Mouse (Mus musculus): ENCODE measurements around the gene Ugt1a10. TPM values are rescaled to one million over a fixed set of nuclear protein-coding genes. Genes with fewer than 3 reads are reported as not detected.
"Not testable (repeated sequence)": the region's sequence is repeated elsewhere in the genome, so short reads cannot be mapped to it uniquely, and the experiment has no call there.

Ugt1a10 gene
- total RNA-seq, 2 experiments from 2014 or later, result not detected

DNA sequence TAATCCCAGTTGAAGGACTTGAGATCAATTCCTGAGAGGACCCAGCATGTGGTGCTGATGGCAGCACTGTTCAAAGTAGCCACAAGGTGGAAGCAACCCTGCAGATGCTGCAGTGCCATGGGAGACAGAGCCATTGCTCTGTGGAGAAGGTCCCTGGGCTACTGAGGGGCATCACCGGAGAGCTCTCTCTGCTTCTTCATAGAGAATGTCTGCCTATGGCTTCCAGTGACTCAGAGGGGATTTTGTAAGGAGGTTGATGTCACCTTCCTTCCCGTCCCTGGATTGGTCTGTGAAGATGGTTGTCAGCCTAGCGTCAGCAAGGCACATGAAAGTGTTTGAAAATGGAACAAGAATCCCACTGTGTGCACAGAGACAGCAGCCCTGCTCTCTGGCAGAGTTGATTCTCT is 39.1 kb downstream of the Ugt1a10 start:
- intact Hi-C loops (cut with DNase I); DNase-seq: not testable (repeated sequence)

DNA sequence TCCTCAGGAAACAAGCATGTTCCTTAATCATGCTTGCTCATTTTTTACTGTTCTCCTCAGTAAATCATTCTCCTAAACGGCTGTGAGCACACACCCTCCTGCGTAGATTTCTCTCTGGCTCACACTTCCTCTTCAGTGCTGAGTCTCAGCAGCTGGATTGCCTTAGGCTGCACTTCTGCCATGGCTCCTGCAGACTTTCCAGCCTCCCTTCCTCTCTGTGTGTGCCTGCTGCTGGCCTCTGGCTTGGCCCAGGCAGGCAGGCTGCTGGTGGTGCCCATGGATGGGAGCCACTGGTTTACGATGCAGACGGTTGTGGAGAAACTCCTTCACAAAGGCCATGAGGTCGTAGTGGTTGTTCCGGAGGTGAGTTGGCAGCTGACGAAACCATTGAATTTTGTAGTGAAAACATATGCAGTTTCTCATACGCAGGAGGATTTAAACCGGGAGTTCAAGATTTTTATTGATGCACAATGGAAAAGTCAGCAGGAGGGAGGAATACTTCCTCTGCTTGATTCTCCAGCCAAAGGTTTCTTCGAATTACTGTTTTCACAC is 39.8 kb downstream of the Ugt1a10 start, which contains the start of gene Ugt1a7c:
Gene Ugt1a7c (plus strand): TSS at position 122 of the 552 bp plus-strand sequence.
- intact Hi-C loops (cut with DNase I), result no loop called here
- DNase-seq, result peak in 1 of 2 experiments; percentile 7

DNA sequence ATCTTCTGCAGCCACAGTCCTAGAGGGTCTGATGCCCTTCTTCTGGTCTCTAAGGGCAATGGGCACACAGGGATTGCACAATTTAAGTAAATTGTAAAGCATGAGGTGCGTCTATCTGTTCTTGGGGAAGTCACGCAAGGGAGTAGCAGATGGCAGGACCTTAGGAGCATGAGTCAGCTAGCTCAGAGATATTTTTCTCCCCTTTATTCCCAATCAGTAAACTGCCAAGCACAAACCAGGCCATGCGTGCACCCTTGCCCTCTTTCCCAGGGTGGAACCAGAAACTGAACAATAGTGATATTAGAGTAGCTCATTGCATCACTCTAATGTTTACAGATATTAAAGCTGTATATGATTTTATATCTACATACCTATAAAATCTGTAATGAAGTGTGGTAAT is 43.4 kb downstream of the Ugt1a10 start:
- DNase-seq; intact Hi-C loops (cut with DNase I): not testable (repeated sequence)

DNA sequence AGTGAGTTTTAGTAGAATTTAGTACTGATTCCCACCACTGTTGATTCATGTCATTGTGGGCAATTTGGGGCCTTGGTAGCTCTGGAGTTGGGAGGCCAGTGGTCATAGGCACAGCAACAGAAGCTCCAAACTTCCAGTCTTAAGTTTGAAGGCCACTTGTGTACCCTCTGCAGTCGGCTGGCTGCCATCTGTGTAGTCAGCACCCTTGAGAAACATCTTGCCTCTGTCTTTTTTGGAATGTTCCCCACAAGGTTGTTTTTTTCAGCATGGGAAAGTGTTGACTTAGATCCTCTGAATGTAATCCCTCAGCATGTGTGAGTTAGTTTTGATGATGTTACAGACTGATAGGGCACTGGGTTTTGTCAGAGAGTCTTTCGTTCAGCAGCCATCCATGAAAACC is 44.5 kb downstream of the Ugt1a10 start:
- DNase-seq; intact Hi-C loops (cut with DNase I): not testable (repeated sequence)

DNA sequence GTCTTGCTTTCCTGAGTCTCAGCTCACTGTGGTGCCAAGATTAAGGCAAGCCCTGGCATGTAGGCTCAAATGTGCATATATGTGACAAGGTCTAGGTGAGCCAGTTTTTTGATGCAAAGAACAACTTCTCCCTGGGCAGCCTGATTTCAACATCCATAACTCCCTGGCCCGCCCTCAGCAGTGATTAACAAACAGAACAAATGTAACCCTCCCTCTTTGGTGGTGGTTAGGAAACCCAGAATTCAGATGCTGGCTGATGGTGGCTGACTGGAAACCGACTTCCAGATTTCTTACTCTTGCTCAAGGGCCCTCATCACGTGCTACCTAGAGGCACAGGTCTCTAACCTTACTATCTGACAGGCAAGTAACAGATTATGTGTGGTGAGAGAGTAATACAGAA is 47.8 kb downstream of the Ugt1a10 start, which contains the start of gene Ugt1a6b:
Gene Ugt1a6b (plus strand): TSS at position 234 of the 400 bp plus-strand sequence.
- DNase-seq; intact Hi-C loops (cut with DNase I): not testable (repeated sequence)

DNA sequence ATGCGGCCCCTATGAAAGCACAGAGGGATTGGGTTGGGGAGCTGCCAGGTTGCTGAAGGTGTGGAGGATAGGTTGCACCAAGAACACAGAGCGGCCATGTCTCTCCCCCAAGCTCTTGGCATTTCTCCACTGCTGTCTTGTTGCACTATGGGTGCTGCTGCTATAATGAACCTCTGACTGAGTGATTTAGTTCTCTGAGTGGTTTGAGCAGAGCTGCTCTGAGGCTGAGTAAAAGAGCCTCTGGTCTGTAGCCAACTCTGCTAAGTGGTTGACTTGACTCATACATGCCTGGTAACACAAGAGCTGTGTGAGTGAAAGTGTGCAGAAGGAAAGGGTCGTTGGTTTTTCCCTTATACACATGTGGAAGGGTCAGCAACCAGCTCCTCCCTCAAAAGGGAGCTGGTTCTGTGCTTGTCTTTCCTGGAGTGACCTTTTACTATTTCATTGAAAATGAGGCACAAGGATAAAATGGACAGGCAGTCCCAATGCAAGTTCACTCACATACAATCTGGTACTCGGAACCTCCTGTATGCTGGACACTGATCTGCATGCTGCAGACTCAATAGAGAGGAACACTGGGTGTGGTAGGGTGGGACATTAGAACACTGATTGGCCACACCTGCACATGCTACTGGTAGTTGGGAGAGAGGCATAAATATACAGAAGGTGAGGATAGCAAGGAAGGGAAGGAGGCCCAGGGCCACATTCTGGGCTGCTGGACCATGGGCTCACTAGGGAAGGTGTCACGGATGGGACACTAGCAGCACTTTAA is 48.7 kb downstream of the Ugt1a10 start:
- intact Hi-C loops (cut with DNase I); DNase-seq: not testable (repeated sequence)

DNA sequence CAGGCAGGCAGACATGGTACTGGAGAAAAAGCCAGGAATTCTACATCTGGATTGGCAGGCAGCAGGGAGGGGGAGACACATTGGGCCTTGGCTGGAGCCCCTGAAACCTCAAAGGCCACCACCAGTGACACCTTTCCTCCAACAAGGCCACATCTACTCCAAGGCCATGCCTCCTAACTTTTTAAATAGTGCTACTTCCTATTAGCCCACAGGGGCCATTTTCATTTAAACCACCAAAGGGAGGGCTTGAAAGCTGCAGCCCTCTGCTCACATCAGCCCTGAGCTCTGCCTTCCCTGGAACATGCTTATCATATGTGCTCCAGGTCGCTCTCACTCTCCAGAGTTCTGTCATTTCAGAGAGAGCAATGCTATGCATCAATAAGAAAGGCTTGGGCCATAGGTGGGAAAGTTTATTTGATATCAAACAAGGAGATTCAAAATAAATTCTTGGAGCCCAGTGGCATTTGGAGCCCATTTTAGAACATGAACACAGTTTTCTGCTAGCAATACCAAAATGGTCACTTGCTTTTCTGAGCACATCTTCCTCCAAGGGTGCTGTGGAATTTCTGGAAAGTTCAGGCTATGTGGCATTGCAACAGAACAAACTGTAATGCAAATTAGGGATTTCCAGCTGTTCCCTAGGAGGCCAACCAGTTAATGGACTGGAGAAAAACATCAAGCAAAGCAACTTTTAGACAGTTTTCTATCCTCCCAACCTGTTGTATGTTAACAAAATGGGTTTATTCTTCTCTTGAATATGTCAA is 49.7 kb downstream of the Ugt1a10 start:
- intact Hi-C loops (cut with DNase I), result no loop called here
- DNase-seq, result no peak

DNA sequence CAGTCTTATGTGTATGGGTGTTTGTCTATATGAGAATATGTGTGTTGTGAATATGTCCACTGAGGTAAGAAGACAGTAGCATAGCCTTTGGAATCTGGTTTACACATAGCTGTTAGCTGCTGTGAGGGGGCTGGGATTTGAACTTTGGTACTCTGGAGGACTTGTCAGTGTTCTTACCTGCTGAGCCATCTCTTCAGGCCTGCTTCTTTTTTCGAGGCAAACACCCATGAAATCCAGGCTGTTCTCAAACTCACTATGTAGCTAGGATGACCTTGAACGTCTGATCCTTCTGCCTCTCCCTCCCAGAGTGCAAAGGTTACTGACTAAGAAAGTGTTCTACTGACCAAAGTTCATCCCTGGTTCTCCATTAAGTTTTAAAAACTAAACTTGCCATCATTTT is 50.5 kb downstream of the Ugt1a10 start:
- intact Hi-C loops (cut with DNase I), result no loop called here
- DNase-seq, result no peak

DNA sequence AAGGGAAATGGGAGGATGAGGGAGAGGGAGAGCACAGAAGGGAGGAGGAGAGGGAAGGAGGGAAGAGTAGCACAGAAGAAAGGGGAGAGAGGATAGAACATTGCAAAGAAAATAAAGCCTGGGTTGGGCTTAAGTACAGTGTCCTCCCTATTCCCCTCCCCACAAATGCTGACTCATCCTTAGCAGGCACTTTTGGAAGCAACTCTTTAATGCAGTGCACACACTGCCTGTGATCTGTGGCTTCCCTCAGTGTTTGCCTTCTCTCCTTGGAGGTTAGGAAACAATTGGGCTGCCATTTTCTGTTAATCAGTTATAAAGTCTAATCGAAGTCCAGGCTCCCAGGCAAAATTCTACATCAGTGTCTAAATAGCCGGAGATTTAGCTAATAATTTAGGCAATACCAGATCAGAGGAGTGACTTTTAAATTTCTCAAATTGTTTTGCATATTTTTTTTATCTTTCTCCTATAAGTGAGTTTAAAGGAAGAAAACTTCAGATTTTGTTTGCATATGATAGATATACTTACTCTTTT is 53.9 kb downstream of the Ugt1a10 start:
- intact Hi-C loops (cut with DNase I); DNase-seq: not testable (repeated sequence)

DNA sequence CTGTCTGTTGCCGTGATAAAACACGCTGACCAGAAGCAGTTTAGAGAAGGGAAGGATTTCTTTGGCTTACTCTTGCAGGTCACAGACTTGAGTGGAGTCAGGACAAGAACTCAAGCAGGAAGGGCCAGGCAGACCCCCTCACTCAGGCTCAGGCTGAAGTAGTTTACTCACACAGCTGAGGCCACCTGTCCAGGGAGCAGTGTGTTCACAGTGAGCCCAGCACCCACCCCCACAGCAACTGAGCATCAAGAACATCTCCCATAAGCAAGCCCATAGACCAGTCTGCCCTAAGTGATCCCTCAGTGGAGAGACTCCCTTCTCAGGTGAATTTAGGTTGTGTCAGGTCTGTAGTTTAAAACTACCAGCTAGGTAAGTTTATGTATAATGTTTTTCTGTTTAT is 54.4 kb downstream of the Ugt1a10 start:
- intact Hi-C loops (cut with DNase I); DNase-seq: not testable (repeated sequence)

DNA sequence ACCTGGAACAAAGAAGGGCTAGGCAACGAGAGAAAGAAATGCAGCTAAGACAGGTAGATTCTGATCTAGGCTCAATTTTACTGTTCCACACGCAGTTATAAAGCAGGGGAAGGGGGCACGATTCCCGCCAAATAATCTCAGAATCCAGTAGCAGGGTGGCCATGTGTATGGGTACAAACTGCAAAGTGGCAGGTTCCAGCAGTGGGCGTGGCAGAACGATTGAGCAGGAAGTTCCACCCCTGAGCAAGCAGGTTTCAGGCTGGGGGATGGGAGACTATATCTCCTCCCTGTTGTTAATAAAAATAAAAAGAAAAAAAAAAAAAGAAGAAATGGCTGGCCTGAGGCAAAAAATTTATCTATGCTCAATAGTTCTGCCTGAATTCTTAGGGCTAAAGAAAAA is 57.6 kb downstream of the Ugt1a10 start:
- intact Hi-C loops (cut with DNase I), result not testable (repeated sequence)

DNA sequence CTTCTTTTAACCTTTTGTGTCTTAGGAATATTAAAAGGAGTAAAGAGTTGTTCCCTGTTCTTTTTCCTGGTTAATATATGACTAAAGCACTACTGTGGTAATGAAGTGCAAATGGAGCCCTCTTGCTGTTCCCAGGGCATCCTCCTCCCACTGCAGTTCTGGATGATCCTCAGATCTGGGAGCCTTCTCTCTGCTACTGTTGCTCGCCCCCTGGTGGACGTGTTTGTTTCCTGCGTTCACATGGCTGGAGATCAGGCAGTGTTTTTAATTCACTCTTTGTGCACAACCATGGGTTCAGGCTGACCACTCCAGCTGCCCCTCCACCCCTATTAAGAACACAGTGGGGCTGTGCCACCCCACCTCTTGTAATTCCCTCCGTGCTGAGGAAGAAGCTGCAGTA is 65.4 kb downstream of the Ugt1a10 start:
- intact Hi-C loops (cut with DNase I); DNase-seq: not testable (repeated sequence)

More for the DNA sequence above, 57.6 kb downstream of the Ugt1a10 start:
- not testable (repeated sequence) for DNase-seq

DNA sequence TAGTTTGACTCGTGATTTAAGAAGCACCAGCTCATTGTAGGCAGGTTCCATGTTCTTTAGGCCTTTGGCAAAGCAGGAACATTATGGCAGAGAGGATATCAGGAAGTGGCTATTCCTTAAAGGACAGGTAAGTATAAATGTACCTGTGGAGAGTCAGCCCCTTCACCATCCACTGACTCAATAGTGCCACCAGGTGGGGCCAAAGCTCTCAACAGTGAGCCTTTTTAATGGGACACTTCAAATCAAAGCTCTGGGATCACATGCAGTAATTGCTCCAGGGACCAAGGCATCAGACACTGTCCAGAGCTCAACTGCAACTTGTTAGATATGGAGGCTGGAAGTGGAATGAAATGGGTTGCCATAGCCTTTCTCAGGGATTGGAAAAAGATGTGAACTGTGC is 66.3 kb downstream of the Ugt1a10 start:
- DNase-seq; intact Hi-C loops (cut with DNase I): not testable (repeated sequence)

DNA sequence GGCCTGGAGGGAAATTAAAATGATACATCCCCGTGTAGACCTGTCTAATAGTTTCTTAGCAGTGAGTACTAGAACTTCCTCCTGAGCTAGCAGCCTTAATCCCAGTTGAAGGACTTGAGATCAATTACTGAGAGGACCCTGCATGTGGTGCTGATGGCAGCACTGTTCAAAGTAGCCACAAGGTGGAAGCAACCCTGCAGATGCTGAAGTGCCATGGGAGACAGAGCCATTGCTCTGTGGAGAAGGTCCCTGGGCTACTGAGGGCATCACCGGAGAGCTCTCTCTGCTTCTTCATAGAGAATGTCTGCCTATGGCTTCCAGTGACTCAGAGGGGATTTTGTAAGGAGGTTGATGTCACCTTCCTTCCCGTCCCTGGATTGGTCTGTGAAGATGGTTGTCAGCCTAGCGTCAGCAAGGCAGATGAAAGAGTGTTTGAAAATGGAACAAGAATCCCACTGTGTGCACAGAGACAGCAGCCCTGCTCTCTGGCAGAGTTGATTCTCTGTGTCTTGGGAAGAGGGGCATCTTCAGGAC is 70.7 kb downstream of the Ugt1a10 start:
- DNase-seq; intact Hi-C loops (cut with DNase I): not testable (repeated sequence)

DNA sequence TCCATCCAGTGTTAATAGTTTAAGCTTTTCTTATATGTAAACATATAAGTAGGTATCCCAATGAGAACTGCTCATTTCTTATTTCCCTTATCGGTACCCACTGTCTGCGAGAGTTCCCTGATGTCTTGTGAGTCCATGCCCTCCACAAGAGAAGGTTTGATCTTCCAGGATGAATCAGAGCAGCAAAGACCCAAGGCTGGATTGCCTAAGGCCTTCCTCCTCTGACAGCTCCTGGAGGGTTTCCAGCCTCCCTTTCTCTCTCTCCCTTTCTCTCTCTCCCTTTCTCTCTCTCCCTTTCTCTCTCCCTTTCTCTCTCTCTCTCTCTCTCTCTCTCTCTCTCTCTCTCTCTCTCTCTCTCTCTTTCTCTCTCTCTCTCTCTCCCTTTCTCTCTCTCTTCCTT is 73.9 kb downstream of the Ugt1a10 start:
- intact Hi-C loops (cut with DNase I); DNase-seq: not testable (repeated sequence)

DNA sequence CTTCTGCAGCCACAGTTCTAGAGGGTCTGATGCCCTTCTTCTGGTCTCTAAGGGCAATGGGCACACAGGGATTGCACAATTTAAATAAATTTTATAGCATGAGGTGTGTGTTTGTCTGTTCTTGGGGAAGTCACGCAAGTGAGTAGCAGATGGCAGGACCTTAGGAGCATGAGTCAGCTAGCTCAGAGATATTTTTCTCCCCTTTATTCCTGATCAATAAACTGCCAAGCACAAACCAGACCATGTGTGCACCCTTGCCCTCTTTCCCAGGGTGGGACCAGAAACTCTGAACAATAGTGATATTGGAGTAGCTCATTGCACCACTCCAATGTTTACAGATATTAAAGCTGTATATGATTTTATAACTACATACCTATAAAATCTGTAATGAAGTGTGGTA is 75.0 kb downstream of the Ugt1a10 start:
- intact Hi-C loops (cut with DNase I); DNase-seq: not testable (repeated sequence)

DNA sequence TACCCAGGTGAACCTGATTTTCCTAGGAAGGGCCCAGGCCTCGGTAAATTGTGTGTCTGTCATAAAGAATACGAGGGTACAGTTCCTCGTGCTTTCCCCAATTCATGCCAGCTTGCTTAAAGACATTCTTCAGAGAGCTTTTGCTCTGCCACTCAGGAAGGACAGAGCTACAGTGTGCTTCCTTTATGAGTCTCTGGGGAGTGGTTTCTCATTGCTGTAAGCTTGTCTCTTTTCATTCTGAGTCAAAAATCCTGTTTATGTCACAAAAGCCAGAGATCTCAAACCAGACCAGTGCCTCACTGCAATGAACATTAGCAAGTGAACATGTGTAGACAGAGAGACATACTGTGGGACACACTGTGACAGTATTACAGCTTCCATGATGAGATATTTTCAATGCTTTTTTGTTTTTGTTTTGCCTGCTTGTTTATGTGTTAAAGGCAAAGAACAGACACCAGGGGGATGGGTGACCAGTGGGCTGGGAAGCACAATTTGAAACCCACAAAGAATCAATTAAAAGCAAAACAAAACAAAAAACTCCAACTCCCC is 78.8 kb downstream of the Ugt1a10 start:
- intact Hi-C loops (cut with DNase I), result no loop called here
- DNase-seq, result no peak

DNA sequence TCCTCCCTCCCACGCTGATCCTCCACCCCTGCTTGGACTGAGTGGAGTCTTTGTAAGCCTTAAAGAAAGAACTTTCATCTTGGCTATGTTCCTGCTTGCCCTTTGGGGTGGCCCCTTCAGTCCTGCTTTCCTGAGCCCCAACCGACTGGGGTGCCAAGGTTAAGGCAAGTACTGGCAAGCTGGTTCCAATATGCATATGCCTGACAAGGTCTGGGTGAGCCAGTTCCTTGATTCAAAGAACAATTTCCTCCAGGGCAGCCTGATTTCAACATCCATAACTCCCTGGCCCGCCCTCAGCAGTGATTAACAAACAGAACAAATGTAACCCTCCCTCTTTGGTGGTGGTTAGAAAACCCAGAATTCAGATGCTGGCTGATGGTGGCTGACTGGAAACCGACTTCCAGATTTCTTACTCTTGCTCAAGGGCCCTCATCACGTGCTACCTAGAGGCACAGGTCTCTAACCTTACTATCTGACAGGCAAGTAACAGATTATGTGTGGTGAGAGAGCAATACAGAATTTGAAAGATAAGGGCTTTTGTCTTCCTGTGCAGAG is 79.3 kb downstream of the Ugt1a10 start, which contains the start of gene Ugt1a6a:
Gene Ugt1a6a (plus strand): TSS at position 353 of the 555 bp plus-strand sequence.
- intact Hi-C loops (cut with DNase I), result not testable (repeated sequence)
- DNase-seq, result peak in 1 of 2 experiments; percentile 27

DNA sequence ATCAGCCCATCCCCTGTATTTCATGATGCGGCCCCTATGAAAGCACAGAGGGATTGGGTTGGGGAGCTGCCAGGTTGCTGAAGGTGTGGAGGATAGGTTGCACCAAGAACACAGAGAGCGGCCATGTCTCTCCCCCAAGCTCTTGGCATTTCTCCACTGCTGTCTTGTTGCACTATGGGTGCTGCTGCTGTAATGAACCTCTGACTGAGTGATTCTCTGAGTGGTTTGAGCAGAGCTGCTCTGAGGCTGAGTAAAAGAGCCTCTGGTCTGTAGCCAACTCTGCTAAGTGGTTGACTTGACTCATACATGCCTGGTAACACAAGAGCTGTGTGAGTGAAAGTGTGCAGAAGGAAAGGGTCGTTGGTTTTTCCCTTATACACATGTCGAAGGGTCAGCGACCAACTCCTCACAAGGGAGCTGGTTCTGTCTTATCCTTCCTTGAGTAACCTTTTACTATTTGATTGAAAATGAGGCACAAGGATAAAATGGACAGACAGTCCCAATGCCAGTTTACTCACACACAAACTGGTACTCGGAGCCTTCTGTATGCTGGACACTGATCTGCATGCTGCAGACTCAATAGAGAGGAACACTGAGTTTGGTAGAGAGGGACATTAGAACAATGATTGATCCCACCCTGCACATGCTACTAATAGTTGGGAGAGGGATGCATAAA is 80.2 kb downstream of the Ugt1a10 start:
- intact Hi-C loops (cut with DNase I); DNase-seq: not testable (repeated sequence)
